Mouse (Mus musculus) midbrain, embryonic 13.5 days (tissue): ENCODE measurements at regions not wholly inside any gene's neighbourhood (a gene's known extent, or its start where the extent isn't known, plus 50 kb on each side); places are given as distances from the start of the nearest gene placed in this dataset.

Source experiments
- ATAC-seq: fragments of 200-750 bp; cut with Nextera tagmentation; 2 replicates; pipeline ENCODE4 v1.8.0; 2017; ENCODE audit warnings: mild to moderate bottlenecking, moderate TSS enrichment, moderate library complexity
- H3K27ac ChIP-seq: fragments of 300-500 bp; sonication (generic); 2 replicates; pipeline ENCODE4 v1.5.1; 2015; ENCODE audit warnings: inconsistent platforms, mild to moderate bottlenecking, moderate library complexity
- H3K27me3 ChIP-seq: fragments of 300-500 bp; sonication (generic); 2 replicates; pipeline ENCODE4 v1.6.1; 2015; ENCODE audit warnings: mild to moderate bottlenecking, inconsistent platforms
- H3K36me3 ChIP-seq: fragments of 300-500 bp; sonication (generic); 2 replicates; pipeline ENCODE4 v1.6.1; 2015; ENCODE audit warnings: mild to moderate bottlenecking, inconsistent platforms
- H3K4me1 ChIP-seq: fragments of 300-500 bp; sonication (generic); replicated peaks from 2 replicates; pipeline ENCODE4 v1.6.1; 2015; ENCODE audit warnings: inconsistent platforms
- H3K4me2 ChIP-seq: fragments of 300-500 bp; sonication (generic); replicated peaks from 2 replicates; pipeline ENCODE4 v1.6.1; 2015; ENCODE audit warnings: moderate library complexity, mild to moderate bottlenecking, inconsistent platforms
- H3K4me3 ChIP-seq: fragments of 300-500 bp; sonication (generic); replicated peaks from 2 replicates; pipeline ENCODE4 v1.5.1; 2015; ENCODE audit warnings: mild to moderate bottlenecking, inconsistent platforms
- H3K9ac ChIP-seq: fragments of 300-500 bp; sonication (generic); replicated peaks from 2 replicates; pipeline ENCODE4 v1.6.1; 2015; ENCODE audit warnings: mild to moderate bottlenecking, inconsistent platforms
- H3K9me3 ChIP-seq: fragments of 300-500 bp; sonication (generic); 2 replicates; pipeline ENCODE4 v1.6.1; 2016; ENCODE audit warnings: mild to moderate bottlenecking, inconsistent platforms
- WGBS: fragments of 180-500 bp; shearing (Covaris S2); methylation state at CpG from one replicate; pipeline ENCODE4 v1.1.7; 2015; 5-methylcytosine and 5-hydroxymethylcytosine counted together

DNA sequence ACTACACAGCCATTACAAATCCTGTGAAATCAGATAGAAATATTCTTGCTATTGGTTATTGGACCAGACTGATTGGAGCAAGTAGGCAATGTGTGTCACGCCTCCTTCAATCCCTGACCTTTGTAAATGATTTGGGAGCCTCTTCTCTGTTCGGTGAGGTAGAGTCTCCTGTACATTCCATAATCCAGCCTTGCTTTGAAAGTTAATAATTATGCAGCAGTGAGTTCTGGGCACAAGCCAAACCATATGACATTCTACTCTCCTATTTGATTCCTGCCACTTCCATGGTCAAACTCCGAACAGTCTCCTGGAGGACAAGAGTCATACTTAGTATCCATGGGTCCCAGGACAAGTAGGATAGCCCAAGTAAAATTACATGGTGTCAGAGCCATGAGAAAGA is 158.4 kb upstream of the Cpeb2 start:
- Histone ChIP-seq H3K9me3 (no peaks in the 10 kb centered on the region), H3K36me3 (no peaks in the 10 kb centered on the region), H3K27me3 (no peaks in the 10 kb centered on the region), H3K4me2 (no peak overlapping the region), H3K9ac (no peak overlapping the region), H3K4me3 (no peak overlapping the region), H3K4me1 (no peaks in the 10 kb centered on the region), H3K27ac (no peak overlapping the region)
- no peak for ATAC-seq
- 96% methylated on average over 3 of the region's 3 CpGs for WGBS

DNA sequence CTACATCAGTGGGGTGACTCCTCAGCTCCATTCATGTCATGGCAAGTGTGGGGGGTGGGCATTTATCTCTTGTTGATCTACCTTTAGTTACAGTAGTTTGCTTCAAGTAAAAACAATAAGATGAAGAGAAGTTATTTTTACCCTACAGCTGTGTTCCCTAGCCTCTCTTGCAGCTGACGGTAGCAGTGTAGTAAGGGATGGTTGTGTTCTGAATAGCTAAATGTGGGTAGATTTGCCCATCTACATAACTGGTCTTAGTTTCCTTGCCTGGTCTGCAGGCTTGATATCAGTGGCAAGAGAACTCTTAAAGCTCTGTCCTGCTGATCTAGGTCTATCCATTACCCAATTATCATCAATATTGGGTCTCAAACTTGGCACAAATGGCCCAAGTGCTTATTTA is 152.7 kb upstream of the Cpeb2 start:
- ATAC-seq, result no peak
- WGBS, result 100% methylated on average over 1 of the region's 1 CpGs

DNA sequence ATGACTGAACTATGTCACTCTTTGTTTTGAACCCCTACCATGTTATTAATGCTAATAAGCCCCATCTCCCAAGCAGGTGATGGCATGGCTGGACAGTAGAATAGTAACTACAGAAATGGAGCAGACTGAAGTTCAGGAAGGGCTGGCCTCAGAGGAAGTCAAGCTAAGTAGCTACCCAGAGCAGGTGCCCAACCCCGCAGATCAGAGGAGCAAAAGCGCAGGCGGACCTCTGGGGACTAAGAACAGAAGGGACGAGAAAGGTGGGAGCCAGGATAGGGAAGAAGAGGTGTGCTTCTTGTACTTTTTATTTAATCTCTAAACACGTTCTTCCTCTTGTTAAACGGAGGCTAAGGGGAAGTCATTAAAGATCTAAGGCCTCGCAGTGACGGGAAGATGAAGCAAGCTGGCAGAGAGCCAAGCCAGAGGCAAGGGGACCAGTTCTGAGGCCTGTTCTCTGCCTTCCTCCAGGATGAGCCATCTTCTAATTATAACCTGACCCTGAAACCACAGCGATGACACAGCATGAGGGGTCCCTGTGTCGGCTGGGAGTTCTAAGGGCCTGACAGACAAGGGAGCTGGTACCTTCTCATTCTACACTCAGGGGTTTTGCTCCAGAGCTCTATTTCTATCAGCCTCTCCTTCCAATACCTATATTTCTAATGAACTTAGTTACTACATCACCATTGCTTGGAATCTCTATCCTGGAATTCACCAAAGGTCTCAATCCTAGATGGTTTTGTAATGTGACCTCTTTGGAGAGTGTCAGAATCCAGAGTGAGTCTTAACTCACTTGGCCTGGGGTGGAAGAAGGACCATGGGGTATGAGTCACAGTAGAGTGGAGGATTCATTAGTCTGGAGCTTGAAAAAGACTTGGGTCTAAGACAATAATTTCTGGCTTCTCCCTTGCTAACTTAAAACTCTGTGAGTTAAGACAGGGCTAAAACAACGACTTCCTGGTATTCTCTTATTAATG is 151.1 kb upstream of the Cpeb2 start:
- no peak overlapping the region for H3K4me2 ChIP-seq
- no peaks in the 10 kb centered on the region for H3K9me3 ChIP-seq
- no peak overlapping the region for H3K4me3 ChIP-seq
- H3K4me1 ChIP-seq, result no peaks in the 10 kb centered on the region
- no peaks in the 10 kb centered on the region for H3K36me3 ChIP-seq
- ATAC-seq, result peak; percentile 60
- no peak overlapping the region for H3K9ac ChIP-seq
- peaks cover 6% of the 10 kb centered on the region; the same call in 1 of the 2 replicates for H3K27me3 ChIP-seq
- H3K27ac ChIP-seq, result no peak overlapping the region
- 73% methylated on average over 11 of the region's 11 CpGs for WGBS

More for the DNA sequence above, 152.7 kb upstream of the Cpeb2 start:
- H3K9ac ChIP-seq, result no peak overlapping the region
- no peak overlapping the region for H3K4me2 ChIP-seq
- H3K4me1 ChIP-seq, result no peaks in the 10 kb centered on the region
- H3K9me3 ChIP-seq, result no peaks in the 10 kb centered on the region
- no peak overlapping the region for H3K27ac ChIP-seq
- no peaks in the 10 kb centered on the region for H3K36me3 ChIP-seq
- H3K4me3 ChIP-seq, result no peak overlapping the region
- H3K27me3 ChIP-seq, result no peaks in the 10 kb centered on the region

DNA sequence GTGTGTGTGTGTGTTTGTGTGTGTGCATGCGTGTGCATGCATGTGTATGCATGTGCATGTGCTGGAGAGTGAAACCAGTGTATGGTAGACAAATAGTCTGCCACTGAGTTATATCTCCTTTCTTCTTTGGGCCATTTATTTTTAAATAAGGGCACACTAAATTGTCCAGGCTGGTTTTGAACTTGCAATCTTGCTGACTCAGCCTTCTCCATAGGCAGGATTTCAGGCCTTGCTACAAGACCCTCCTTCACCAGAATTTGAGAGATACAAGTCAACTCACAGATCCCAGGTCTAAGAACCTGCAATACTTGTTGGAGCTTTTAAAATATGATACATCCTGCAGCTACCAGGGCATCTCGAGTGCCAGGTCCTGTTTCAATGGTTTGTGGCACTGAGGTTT is 145.9 kb upstream of the Cpeb2 start:
- no peak overlapping the region for H3K27ac ChIP-seq
- H3K4me1 ChIP-seq, result peaks cover 24% of the 10 kb centered on the region
- H3K9me3 ChIP-seq, result no peaks in the 10 kb centered on the region
- no peak overlapping the region for H3K4me3 ChIP-seq
- no peak for ATAC-seq
- WGBS, result 93% methylated on average over 2 of the region's 2 CpGs
- peaks cover 6% of the 10 kb centered on the region; the same call in 1 of the 2 replicates for H3K27me3 ChIP-seq
- H3K4me2 ChIP-seq, result no peak overlapping the region
- no peak overlapping the region for H3K9ac ChIP-seq
- H3K36me3 ChIP-seq, result no peaks in the 10 kb centered on the region

DNA sequence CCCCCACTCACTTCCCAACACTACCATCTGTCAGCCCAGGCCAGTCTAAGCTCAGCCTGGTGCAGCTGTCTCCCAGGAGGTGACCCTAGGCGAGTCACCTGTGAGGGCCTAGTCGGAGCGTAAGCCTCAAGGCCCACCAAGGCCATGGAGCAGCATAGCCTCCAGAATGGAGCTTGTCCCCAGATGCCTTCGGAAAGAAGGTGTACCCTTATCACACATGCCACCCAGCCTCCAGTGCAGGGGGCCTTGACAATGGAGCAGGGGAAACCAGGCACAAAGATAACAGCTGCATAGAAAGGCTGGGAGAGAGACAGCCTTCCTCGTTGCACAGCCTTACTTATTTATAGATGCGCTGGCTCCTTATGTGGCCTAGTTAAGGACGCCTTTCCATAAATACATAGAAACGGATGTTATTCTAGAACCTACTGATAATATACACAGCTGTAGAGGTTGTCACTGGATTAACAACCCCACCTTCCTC is 145.0 kb upstream of the Cpeb2 start:
- Histone ChIP-seq H3K9ac (peak overlapping the region; percentile 45; the same call in 1 of the 2 replicates), H3K9me3 (no peaks in the 10 kb centered on the region), H3K4me2 (no peak overlapping the region), H3K27me3 (peaks cover 6% of the 10 kb centered on the region; the same call in 1 of the 2 replicates), H3K4me3 (no peak overlapping the region), H3K27ac (peak overlapping the region; percentile 74), H3K36me3 (no peaks in the 10 kb centered on the region), H3K4me1 (peaks cover 24% of the 10 kb centered on the region)
- peak; percentile 84 for ATAC-seq
- WGBS, result 30% methylated on average over 8 of the region's 8 CpGs

DNA sequence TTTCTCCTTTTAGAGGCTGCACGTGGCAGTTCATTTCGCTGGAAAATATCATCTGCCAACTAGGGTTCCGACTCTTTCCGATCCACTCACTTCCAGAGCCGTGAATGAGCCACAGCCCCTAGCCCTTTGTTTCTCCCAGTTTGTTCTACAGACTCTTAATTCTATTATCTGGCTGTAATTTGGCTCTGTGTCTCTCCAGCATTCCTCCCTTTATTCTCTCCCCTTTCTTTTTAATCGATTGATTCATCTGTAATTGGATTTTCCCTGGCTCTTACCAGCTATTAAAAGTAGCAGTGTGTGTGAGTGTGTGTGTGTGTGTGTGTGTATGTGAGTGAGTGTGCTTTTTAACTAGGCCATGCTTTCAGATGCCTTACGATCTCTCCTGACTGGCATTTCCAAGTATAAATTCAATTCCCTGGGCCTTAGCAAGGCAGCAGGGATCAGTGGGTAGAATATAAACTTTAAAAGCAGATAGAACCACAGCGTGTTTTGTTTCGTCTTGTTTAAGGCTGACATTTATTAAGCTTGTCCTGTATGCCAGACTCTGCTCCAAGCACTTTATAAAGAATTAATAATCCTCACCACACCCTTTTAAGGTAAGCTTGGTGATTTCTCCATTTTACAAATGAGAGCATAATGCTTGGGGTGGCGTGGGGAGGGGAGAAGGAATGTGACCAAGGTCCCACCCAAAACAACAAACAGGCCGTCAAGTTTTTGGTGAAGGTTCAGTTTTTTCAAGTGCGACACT is 144.1 kb upstream of the Cpeb2 start:
- H3K4me3 ChIP-seq, result no peak overlapping the region
- no peaks in the 10 kb centered on the region for H3K9me3 ChIP-seq
- H3K36me3 ChIP-seq, result no peaks in the 10 kb centered on the region
- 14% methylated on average over 12 of the region's 12 CpGs for WGBS
- peak; percentile 76 for ATAC-seq
- no peak overlapping the region for H3K9ac ChIP-seq
- H3K27me3 ChIP-seq, result peaks cover 6% of the 10 kb centered on the region; the same call in 1 of the 2 replicates
- H3K4me2 ChIP-seq, result no peak overlapping the region
- peak overlapping the region; percentile 74 for H3K27ac ChIP-seq
- peaks cover 26% of the 10 kb centered on the region for H3K4me1 ChIP-seq

DNA sequence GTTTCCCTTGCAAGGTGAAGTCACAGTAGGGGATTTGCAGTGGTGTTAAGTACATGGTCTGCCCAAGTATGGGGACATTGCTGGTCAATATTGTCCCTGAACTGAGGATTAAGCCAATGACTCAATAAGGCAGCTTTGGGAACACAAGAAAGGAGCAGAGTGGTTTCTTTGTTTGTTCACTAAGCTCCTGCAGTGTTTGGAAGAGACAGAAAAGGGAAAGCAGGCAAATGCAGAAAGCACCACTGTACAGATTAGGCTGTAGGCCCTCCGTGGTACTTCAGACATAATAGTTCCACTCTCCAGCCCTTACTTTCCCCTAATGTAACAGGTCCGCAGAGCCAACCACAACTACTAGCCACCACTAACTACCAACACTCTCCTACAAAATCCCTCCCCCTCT is 143.5 kb upstream of the Cpeb2 start:
- no peaks in the 10 kb centered on the region for H3K9me3 ChIP-seq
- H3K9ac ChIP-seq, result no peak overlapping the region
- no peaks in the 10 kb centered on the region for H3K36me3 ChIP-seq
- no peak overlapping the region for H3K4me2 ChIP-seq
- ATAC-seq, result peak; percentile 25
- 16% methylated on average over 2 of the region's 2 CpGs for WGBS
- no peak overlapping the region for H3K4me3 ChIP-seq
- peaks cover 6% of the 10 kb centered on the region; the same call in 1 of the 2 replicates for H3K27me3 ChIP-seq
- peak overlapping the region; percentile 74; the same call in 1 of the 2 replicates for H3K27ac ChIP-seq
- peaks cover 33% of the 10 kb centered on the region for H3K4me1 ChIP-seq

DNA sequence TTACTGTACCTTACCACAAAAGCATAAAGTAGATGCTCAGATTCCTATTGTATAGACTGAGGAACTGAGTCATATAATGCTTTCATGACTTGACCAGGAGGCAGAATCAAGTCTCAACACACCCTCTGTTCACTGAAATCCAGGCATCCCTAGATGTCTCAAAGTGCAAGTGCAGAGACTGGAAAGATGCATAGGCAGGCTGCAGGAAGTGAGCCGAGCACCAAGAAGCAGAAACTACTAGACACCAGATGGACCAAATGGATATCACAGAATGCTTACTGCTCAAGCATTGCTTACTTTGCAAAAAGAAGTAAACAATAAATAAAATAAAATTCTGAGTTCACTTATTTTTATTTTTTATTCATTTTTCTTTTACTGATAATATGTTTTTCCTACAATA is 143.0 kb upstream of the Cpeb2 start:
- WGBS, result 60% methylated on average over 1 of the region's 1 CpGs
- H3K27ac ChIP-seq, result no peak overlapping the region

DNA sequence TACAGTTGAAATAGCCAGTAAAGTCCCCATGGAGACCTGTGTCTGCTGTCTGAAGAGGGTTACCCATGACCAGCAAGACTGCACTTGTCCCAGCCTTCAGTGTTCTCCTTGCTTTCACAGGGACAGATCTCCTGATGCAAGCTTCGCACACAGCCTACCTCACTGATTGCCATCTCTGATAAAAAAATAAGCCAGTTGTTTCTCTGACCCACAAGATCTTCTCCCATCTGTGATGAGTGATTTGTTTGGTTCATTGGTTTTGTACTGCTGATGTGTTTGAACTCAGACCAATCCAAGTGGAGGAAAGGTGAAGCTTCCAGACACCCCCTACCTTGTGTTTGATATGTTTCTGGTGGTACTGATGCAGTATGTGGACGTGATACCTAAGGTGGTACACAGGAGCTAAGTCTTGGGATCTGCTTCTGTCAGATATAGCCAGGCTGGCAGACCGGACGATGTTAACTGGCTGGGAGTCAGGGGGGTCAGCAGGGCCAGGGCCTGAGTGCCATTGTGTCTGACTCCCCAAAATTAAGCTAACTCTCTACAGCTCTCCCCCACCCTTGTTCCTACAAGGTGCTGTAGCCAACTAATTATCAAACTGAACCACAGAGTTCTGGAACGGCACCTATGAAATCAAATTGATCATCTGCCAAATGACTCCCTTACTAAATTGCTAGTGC is 139.2 kb upstream of the Cpeb2 start:
- peak; percentile 49 for ATAC-seq
- Histone ChIP-seq H3K4me2 (0 out of 2 replicates have a peak overlapping the region, but pooled peaks have one; percentile 2), H3K27me3 (no peaks in the 10 kb centered on the region), H3K4me3 (no peak overlapping the region), H3K4me1 (peaks cover 24% of the 10 kb centered on the region), H3K9ac (no peak overlapping the region), H3K9me3 (no peaks in the 10 kb centered on the region), H3K27ac (no peak overlapping the region; the same call in 1 of the 2 replicates), H3K36me3 (no peaks in the 10 kb centered on the region)
- WGBS, result 81% methylated on average over 5 of the region's 5 CpGs

More for the DNA sequence above, 143.0 kb upstream of the Cpeb2 start:
- Histone ChIP-seq H3K4me1 (peaks cover 37% of the 10 kb centered on the region), H3K4me3 (no peak overlapping the region), H3K9me3 (no peaks in the 10 kb centered on the region), H3K9ac (no peak overlapping the region), H3K27me3 (peaks cover 6% of the 10 kb centered on the region; the same call in 1 of the 2 replicates), H3K36me3 (no peaks in the 10 kb centered on the region), H3K4me2 (no peak overlapping the region)
- no peak for ATAC-seq

DNA sequence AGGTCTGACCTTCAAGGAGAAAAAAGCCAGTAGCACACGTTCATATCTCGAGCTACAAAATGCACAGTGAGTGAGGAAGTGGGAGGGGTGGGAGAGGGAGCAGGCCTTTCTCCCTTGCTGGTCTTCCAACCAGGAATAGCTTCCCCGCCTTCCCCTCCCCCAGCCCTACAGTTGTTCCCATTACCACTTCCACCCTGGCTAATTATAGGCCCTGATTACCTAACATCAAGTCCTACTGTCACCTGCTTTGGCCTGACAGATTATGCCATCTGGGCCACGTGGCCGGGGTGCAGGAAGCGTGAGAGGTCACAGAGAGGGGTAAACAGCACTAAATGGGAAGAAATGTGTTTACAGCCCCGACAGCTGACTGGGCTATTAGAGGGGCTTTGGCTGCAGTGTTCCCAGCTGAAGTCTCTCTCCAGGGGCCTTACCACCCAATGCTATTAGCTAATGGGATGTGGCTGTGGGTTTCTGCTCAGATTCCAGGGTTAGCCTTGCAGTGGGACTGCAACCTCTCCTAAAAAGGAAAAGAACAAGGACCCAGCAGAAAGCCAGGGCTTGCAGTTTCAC is 138.6 kb upstream of the Cpeb2 start:
- Histone ChIP-seq H3K4me2 (0 out of 2 replicates have a peak overlapping the region, but pooled peaks have one; percentile 2), H3K36me3 (no peaks in the 10 kb centered on the region), H3K9me3 (no peaks in the 10 kb centered on the region), H3K4me3 (no peak overlapping the region), H3K9ac (no peak overlapping the region), H3K27ac (peak overlapping the region; percentile 48), H3K4me1 (peaks cover 18% of the 10 kb centered on the region), H3K27me3 (no peaks in the 10 kb centered on the region)
- 18% methylated on average over 7 of the region's 7 CpGs for WGBS
- ATAC-seq, result peak; percentile 92

DNA sequence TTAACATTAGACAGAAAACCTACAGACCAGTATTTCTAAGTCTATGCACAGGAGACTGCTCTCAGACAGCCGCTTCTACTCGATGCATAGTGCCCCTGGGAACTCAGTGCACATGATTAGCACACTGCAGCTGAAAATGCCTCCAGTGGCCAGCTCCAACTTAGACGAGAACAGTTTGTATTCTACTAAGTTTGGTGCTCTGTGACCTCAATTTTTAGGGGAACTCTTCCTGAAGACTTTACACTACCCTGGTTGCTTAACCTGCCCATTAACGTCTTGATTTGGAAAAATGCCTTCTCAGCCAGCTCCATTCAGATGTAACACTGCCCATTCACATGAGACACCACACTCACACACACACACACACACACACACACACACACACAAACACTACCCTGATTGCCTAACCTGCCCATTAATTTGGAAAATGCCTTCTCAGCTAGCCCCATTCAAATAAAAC is 130.9 kb upstream of the Cpeb2 start:
- Histone ChIP-seq H3K4me2 (no peak overlapping the region), H3K9ac (no peak overlapping the region), H3K4me1 (peaks cover 12% of the 10 kb centered on the region), H3K4me3 (no peak overlapping the region), H3K27me3 (no peaks in the 10 kb centered on the region), H3K9me3 (no peaks in the 10 kb centered on the region), H3K36me3 (no peaks in the 10 kb centered on the region), H3K27ac (no peak overlapping the region)
- peak; percentile 73 for ATAC-seq
- WGBS, result 16% methylated on average over 4 of the region's 4 CpGs
